Mouse (Mus musculus): ENCODE measurements around the gene Sh3d19. TPM values are rescaled to one million over a fixed set of nuclear protein-coding genes. Genes with fewer than 3 reads are reported as not detected.

The Sh3d19 gene
- polyA plus RNA-seq, 1 experiment from 2014 or later = 20.3 TPM

GRCm38 (mm10) chr3:86112766-86113165 lies 141.9 kb downstream of the Sh3d19 start:
- H3K4me3 ChIP-seq = no peak overlapping the region
- peaks cover 27% of the 10 kb centered on the region for H3K36me3 ChIP-seq
- no peaks in the 10 kb centered on the region for H3K9me3 ChIP-seq (replicated peaks)
- WGBS = 90% methylated on average over 7 of the region's 7 CpGs
- no peak for DNase-seq (ENCODE audit: low spot score)
- peaks cover 8% of the 10 kb centered on the region for H3K4me1 ChIP-seq
- no peaks in the 10 kb centered on the region for H3K27me3 ChIP-seq (ENCODE audit: low read depth, poor library complexity, severe bottlenecking)
- H3K27ac ChIP-seq = no peak overlapping the region

- Histone ChIP-seq H3K27ac (no peak overlapping the region), H3K27me3 (ENCODE audit: low read depth, poor library complexity, severe bottlenecking) (no peaks in the 10 kb centered on the region), H3K36me3 (peaks cover 27% of the 10 kb centered on the region), H3K9me3 (replicated peaks) (no peaks in the 10 kb centered on the region), H3K4me1 (peaks cover 20% of the 10 kb centered on the region), H3K4me3 (no peak overlapping the region)
- WGBS = 78% methylated on average over 12 of the region's 12 CpGs
- DNase-seq (ENCODE audit: low spot score) = no peak
Observed at GRCm38 (mm10) chr3:86114659-86115338, 143.9 kb downstream of the Sh3d19 start.

GRCm38 (mm10) chr3:86116951-86117350 lies 146.0 kb downstream of the Sh3d19 start:
- Histone ChIP-seq H3K9me3 (replicated peaks) (no peaks in the 10 kb centered on the region), H3K4me1 (peaks cover 14% of the 10 kb centered on the region), H3K27ac (no peak overlapping the region), H3K4me3 (no peak overlapping the region), H3K27me3 (ENCODE audit: low read depth, poor library complexity, severe bottlenecking) (no peaks in the 10 kb centered on the region), H3K36me3 (peaks cover 35% of the 10 kb centered on the region)
- WGBS = 91% methylated on average over 4 of the region's 4 CpGs
- DNase-seq (ENCODE audit: low spot score) = no peak

- H3K4me1 ChIP-seq = peaks cover 14% of the 10 kb centered on the region
- H3K4me3 ChIP-seq = no peak overlapping the region
- peaks cover 40% of the 10 kb centered on the region for H3K36me3 ChIP-seq
- 66% methylated on average over 16 of the region's 16 CpGs for WGBS
- H3K27me3 ChIP-seq (ENCODE audit: low read depth, poor library complexity, severe bottlenecking) = no peaks in the 10 kb centered on the region
- no peak for DNase-seq (ENCODE audit: low spot score)
- no peaks in the 10 kb centered on the region for H3K9me3 ChIP-seq (replicated peaks)
- H3K27ac ChIP-seq = peak overlapping the region; percentile 62
Observed at GRCm38 (mm10) chr3:86119237-86119932, 148.5 kb downstream of the Sh3d19 start.

- H3K36me3 ChIP-seq = peaks cover 29% of the 10 kb centered on the region
- no peaks in the 10 kb centered on the region for H3K27me3 ChIP-seq (ENCODE audit: low read depth, poor library complexity, severe bottlenecking)
- no peak overlapping the region for H3K4me3 ChIP-seq
- no peak for DNase-seq (ENCODE audit: low spot score)
- peaks cover 17% of the 10 kb centered on the region for H3K4me1 ChIP-seq
- no peaks in the 10 kb centered on the region for H3K9me3 ChIP-seq (replicated peaks)
- H3K27ac ChIP-seq = no peak overlapping the region
Observed at GRCm38 (mm10) chr3:86122156-86122555, 151.2 kb downstream of the Sh3d19 start.

GRCm38 (mm10) chr3:86123251-86123746 lies 152.4 kb downstream of the Sh3d19 start:
- Histone ChIP-seq H3K4me1 (peaks cover 16% of the 10 kb centered on the region), H3K9me3 (replicated peaks) (no peaks in the 10 kb centered on the region), H3K27me3 (ENCODE audit: low read depth, poor library complexity, severe bottlenecking) (no peaks in the 10 kb centered on the region), H3K4me3 (no peak overlapping the region), H3K27ac (no peak overlapping the region), H3K36me3 (peaks cover 34% of the 10 kb centered on the region)
- DNase-seq (ENCODE audit: low spot score) = no peak
- WGBS = 89% methylated on average over 8 of the region's 8 CpGs

GRCm38 (mm10) chr3:86129757-86130156 lies 158.8 kb downstream of the Sh3d19 start:
- 16% methylated on average over 6 of the region's 6 CpGs for WGBS
- H3K4me3 ChIP-seq = no peak overlapping the region
- 0 out of 2 replicates have a peak, but pooled peaks cover 2% of the 10 kb centered on the region for H3K4me1 ChIP-seq
- peak; percentile 78 for DNase-seq (ENCODE audit: low spot score)
- peaks cover 32% of the 10 kb centered on the region for H3K36me3 ChIP-seq
- no peaks in the 10 kb centered on the region for H3K9me3 ChIP-seq (replicated peaks)
- H3K27ac ChIP-seq = no peak overlapping the region
- H3K27me3 ChIP-seq (ENCODE audit: low read depth, poor library complexity, severe bottlenecking) = no peaks in the 10 kb centered on the region

GRCm38 (mm10) chr3:86134939-86135638 lies 164.2 kb downstream of the Sh3d19 start:
- H3K27me3 ChIP-seq (ENCODE audit: low read depth, poor library complexity, severe bottlenecking) = no peaks in the 10 kb centered on the region
- 93% methylated on average over 6 of the region's 6 CpGs for WGBS
- no peak overlapping the region for H3K27ac ChIP-seq
- DNase-seq (ENCODE audit: low spot score) = no peak
- no peaks in the 10 kb centered on the region for H3K9me3 ChIP-seq (replicated peaks)
- peaks cover 71% of the 10 kb centered on the region for H3K36me3 ChIP-seq
- H3K4me1 ChIP-seq = no peaks in the 10 kb centered on the region
- no peak overlapping the region for H3K4me3 ChIP-seq

- Histone ChIP-seq H3K4me1 (peaks cover 5% of the 10 kb centered on the region), H3K36me3 (peaks cover 81% of the 10 kb centered on the region), H3K9me3 (replicated peaks) (no peaks in the 10 kb centered on the region), H3K4me3 (no peak overlapping the region), H3K27me3 (ENCODE audit: low read depth, poor library complexity, severe bottlenecking) (no peaks in the 10 kb centered on the region), H3K27ac (no peak overlapping the region)
- WGBS = 91% methylated on average over 6 of the region's 6 CpGs
- DNase-seq (ENCODE audit: low spot score) = no peak
Observed at GRCm38 (mm10) chr3:86135886-86136563, 165.1 kb downstream of the Sh3d19 start.

GRCm38 (mm10) chr3:86136936-86137574 lies 166.1 kb downstream of the Sh3d19 start:
- Histone ChIP-seq H3K27me3 (ENCODE audit: low read depth, poor library complexity, severe bottlenecking) (no peaks in the 10 kb centered on the region), H3K4me3 (no peak overlapping the region), H3K27ac (no peak overlapping the region), H3K9me3 (replicated peaks) (no peaks in the 10 kb centered on the region), H3K4me1 (peaks cover 10% of the 10 kb centered on the region), H3K36me3 (peaks cover 88% of the 10 kb centered on the region)
- 93% methylated on average over 6 of the region's 6 CpGs for WGBS
- no peak for DNase-seq (ENCODE audit: low spot score)

GRCm38 (mm10) chr3:86139660-86140059 lies 168.8 kb downstream of the Sh3d19 start:
- 93% methylated on average over 4 of the region's 4 CpGs for WGBS
- H3K4me1 ChIP-seq = peaks cover 19% of the 10 kb centered on the region
- no peaks in the 10 kb centered on the region for H3K9me3 ChIP-seq (replicated peaks)
- H3K27ac ChIP-seq = no peak overlapping the region
- H3K27me3 ChIP-seq (ENCODE audit: low read depth, poor library complexity, severe bottlenecking) = no peaks in the 10 kb centered on the region
- no peak for DNase-seq (ENCODE audit: low spot score)
- H3K4me3 ChIP-seq = no peak overlapping the region
- peaks cover 71% of the 10 kb centered on the region for H3K36me3 ChIP-seq

- Histone ChIP-seq H3K9me3 (replicated peaks) (no peaks in the 10 kb centered on the region), H3K4me1 (peaks cover 19% of the 10 kb centered on the region), H3K27me3 (ENCODE audit: low read depth, poor library complexity, severe bottlenecking) (no peaks in the 10 kb centered on the region), H3K36me3 (peaks cover 54% of the 10 kb centered on the region), H3K27ac (peak overlapping the region; percentile 99), H3K4me3 (peak overlapping the region; percentile 98)
- no peak for DNase-seq (ENCODE audit: low spot score)
- WGBS = 24% methylated on average over 7 of the region's 7 CpGs
Observed at GRCm38 (mm10) chr3:86141366-86141765, 170.5 kb downstream of the Sh3d19 start.

All from limb, embryonic 10.5 days (tissue).